Mouse (Mus musculus): ENCODE results near the gene Jup.

GRCm38 (mm10) chr11:100388588-100388987, 9.0 kb downstream of the Jup start:
- TF ChIP-seq GATA1 (IDR thresholded peaks at IDR 0.05; ENCODE audit: borderline replicate concordance, low read length) (no peak), CTCF (IDR thresholded peaks at IDR 0.05; ENCODE audit: low read depth, low read length) (no peak), POLR2AphosphoS5 (IDR thresholded peaks at IDR 0.05; ENCODE audit: insufficient replicate concordance, low read depth, low read length) (no peak), TAL1 (conservative IDR thresholded peaks at IDR 0.05; ENCODE audit: low read depth, low read length) (no peak), GATA2 (IDR thresholded peaks at IDR 0.05; ENCODE audit: borderline replicate concordance, low read depth, low read length) (no peak)

All from G1E (cell line).